Mouse (Mus musculus): Measurements from ENCODE around the gene Dmtf1. TPM values are rescaled to one million over a fixed set of nuclear protein-coding genes. Genes with fewer than 3 reads are reported as not detected.

Gene Dmtf1
- polyA plus RNA-seq, 1 experiment from 2014 or later, result 60.2 TPM

DNA sequence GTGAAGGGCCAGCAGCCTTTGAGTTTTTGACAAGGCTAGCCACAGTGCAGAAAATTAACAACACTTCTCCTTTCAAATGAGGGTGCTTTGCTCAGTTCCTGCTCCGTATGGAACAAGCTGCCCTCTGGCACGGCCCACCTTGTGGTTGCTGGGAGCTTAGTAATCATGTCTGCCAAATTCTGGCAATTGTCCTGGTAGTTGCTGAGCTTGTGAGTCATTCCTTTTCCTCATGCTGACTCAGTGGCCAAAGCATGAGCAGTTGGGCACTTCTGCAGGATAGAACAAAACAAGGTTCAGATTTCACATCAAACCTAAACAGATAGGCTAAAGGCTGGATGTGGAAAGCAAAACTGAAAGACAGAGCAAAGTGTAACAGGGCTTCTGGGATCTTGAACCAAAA lies 92.7 kb downstream of the Dmtf1 start:
- Histone ChIP-seq H3K4me3 (no peak overlapping the region), H3K36me3 (replicated peaks) (no peaks in the 10 kb centered on the region), H3K27ac (replicated peaks) (no peak overlapping the region), H3K9me3 (no peaks in the 10 kb centered on the region), H3K27me3 (replicated peaks; ENCODE audit: low read depth, poor library complexity, severe bottlenecking) (no peaks in the 10 kb centered on the region), H3K4me1 (no peaks in the 10 kb centered on the region)
- no peak for DNase-seq (ENCODE audit: low spot score)
- 71% methylated on average over 2 of the region's 2 CpGs for WGBS

Other genes with a start within 250 kb of the Dmtf1 start
- gene Crot, start 164.5 kb downstream of the Dmtf1 start, polyA plus RNA-seq (2016; fragmentation: Nextera tagmentation; extraction: Ambion mirVana), result 36.5 and 37.2 TPM in 2 replicates
- 19.3 and 19.9 TPM in 2 replicates for gene Tmem243, start 61.1 kb downstream of the Dmtf1 start, polyA plus RNA-seq (2016; fragmentation: Nextera tagmentation; extraction: Ambion mirVana)
- gene 9330182L06Rik, start 104.3 kb upstream of the Dmtf1 start, polyA plus RNA-seq (2016; fragmentation: Nextera tagmentation; extraction: Ambion mirVana), result 2.0 TPM in 2 replicates